Mouse (Mus musculus): ENCODE measurements around the gene Nnat. TPM values are rescaled to one million over a fixed set of nuclear protein-coding genes. Genes with fewer than 3 reads are reported as not detected.

The Nnat gene
- polyA plus RNA-seq, 1 experiment from 2014 or later, result 6,508 TPM

DNA sequence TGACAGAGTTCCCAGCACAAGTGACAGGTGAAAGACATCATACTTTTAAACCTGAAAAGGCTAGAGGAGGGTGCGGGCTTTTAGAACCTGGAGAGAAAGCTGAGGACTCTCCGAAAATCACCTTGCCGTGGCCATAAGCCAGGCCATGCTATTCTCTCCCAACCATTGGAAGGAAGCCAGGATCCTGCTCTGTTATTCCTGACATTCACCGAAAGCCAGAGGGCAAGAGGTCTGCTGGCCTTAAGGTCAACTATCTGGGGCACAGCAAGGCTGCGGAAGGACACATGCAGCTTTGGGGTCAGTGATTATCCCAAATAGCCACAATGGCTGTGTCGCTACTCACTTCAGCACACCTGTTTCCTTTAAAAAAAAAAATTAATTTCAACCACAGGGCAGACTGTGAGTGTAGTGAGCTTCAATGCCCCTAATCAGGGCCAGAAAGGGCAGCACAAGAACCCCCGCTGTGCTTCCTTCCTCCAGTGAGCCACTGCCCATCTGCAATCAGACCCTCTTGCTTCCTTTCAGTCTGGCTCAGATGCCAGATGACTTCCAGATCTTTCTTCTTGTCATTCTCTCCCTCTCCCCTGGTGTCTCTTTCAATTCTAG, 23.3 kb upstream of the Nnat start:
- peaks cover 22% of the 10 kb centered on the region for H3K27me3 ChIP-seq
- 46% methylated on average over 7 of the region's 7 CpGs for WGBS
- no peaks in the 10 kb centered on the region for H3K9me3 ChIP-seq (replicated peaks)
- peak overlapping the region; percentile 80 for H3K27ac ChIP-seq
- peaks cover 58% of the 10 kb centered on the region for H3K4me1 ChIP-seq
- H3K9ac ChIP-seq, result no peak overlapping the region
- H3K4me2 ChIP-seq, result no peak overlapping the region
- H3K4me3 ChIP-seq, result no peak overlapping the region
- H3K36me3 ChIP-seq (ENCODE audit: poor library complexity, severe bottlenecking), result no peaks in the 10 kb centered on the region
- no peak for ATAC-seq

- 0 out of 2 replicates have a peak, but pooled peaks have one; percentile 14 for ATAC-seq
- no peak overlapping the region for H3K4me3 ChIP-seq
- no peaks in the 10 kb centered on the region for H3K36me3 ChIP-seq (ENCODE audit: poor library complexity, severe bottlenecking)
- peaks cover 22% of the 10 kb centered on the region for H3K27me3 ChIP-seq
- no peak overlapping the region for H3K9ac ChIP-seq
- 18% methylated on average over 7 of the region's 7 CpGs for WGBS
- peaks cover 58% of the 10 kb centered on the region for H3K4me1 ChIP-seq
- H3K27ac ChIP-seq, result peak overlapping the region; percentile 80
- no peak overlapping the region for H3K4me2 ChIP-seq
- no peaks in the 10 kb centered on the region for H3K9me3 ChIP-seq (replicated peaks)
These were observed 22.8 kb upstream of the Nnat start for GRCm38 (mm10) chr2:157537118-157537517.

DNA sequence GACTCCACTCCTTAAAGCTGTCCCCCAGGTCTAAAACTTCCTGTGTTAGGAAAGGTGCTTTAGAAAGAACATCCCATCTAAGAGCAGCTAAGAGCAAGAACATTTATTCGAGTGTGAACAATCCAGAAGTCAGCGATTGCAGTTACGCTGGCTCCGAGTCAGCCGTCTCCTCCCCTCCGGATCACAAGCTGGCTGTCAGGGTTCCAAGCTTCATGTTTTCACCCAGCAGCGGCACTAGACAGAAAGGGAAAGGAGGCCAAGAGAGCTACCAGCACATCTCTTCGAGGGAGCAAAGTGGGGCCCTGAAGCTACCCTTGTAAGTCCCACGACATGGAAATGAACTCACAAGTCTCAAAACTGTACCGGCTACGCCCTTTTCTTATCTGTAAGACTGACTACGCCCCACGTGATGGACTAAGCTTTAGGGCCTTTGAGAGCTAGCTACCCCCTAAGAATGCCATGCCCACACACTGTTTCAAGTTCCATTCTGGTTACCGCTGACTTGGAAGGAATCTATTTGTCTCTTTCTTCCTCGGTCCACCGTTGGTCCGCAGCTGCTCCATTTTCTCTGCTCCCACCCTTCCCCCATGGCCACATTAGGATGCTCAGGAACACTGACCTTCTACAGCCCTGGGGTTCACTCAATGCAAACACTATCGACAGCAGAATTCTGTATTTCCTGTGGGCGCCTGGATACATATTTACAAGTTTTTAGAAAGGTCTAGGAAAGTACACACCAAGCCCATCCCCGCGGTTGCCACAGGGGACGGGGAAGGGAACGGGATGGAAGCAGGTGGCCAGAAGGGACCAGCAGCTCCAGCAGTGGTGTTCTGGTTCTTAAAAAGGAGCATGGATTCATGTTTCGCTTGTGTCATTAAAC, 19.6 kb upstream of the Nnat start:
- H3K4me1 ChIP-seq, result peaks cover 76% of the 10 kb centered on the region
- peak overlapping the region; percentile 80 for H3K27ac ChIP-seq
- no peaks in the 10 kb centered on the region for H3K9me3 ChIP-seq (replicated peaks)
- H3K9ac ChIP-seq, result peak overlapping the region; percentile 40
- WGBS, result 22% methylated on average over 24 of the region's 24 CpGs
- H3K36me3 ChIP-seq (ENCODE audit: poor library complexity, severe bottlenecking), result no peaks in the 10 kb centered on the region
- no peak for ATAC-seq
- no peak overlapping the region for H3K4me3 ChIP-seq
- H3K27me3 ChIP-seq, result peaks cover 10% of the 10 kb centered on the region
- peak overlapping the region; percentile 42 for H3K4me2 ChIP-seq

DNA sequence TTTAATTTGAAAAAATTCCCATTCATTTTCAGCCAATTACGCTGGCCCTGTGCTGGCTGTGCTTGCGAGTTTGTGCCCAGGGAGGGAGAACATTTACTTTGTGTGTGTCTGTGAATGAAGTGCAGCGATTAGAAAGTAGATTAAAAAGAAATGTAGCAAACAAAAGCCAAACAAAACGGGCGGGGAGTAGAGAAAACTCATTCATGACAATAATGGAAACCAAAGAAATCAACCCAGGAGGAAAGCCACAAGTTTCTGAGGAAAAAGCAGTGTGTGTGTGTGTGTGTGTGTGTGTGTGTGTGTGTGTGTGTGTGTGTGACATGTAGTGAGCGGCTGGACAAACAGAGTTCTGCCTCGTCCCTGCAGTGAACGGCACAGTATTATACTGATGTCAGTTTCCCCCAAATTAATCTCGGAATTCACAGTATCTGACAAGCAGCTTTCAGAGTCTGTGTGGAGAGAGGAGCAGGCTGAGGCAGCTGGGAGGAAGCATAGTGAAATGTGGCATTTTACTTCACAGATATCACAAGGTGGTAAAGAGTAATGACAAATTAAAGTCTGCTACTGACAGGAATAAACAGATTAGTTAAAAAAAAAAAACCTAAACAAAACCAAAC, 18.8 kb upstream of the Nnat start:
- 5% methylated on average over 9 of the region's 9 CpGs for WGBS
- peak overlapping the region; percentile 40; the same call in 1 of the 2 replicates for H3K9ac ChIP-seq
- peaks cover 83% of the 10 kb centered on the region for H3K4me1 ChIP-seq
- H3K27me3 ChIP-seq, result peaks cover 10% of the 10 kb centered on the region
- peak overlapping the region; percentile 42 for H3K4me2 ChIP-seq
- ATAC-seq, result no peak; the same call in 1 of the 2 replicates
- H3K36me3 ChIP-seq (ENCODE audit: poor library complexity, severe bottlenecking), result no peaks in the 10 kb centered on the region
- H3K27ac ChIP-seq, result peak overlapping the region; percentile 80
- H3K4me3 ChIP-seq, result no peak overlapping the region
- no peaks in the 10 kb centered on the region for H3K9me3 ChIP-seq (replicated peaks)

DNA sequence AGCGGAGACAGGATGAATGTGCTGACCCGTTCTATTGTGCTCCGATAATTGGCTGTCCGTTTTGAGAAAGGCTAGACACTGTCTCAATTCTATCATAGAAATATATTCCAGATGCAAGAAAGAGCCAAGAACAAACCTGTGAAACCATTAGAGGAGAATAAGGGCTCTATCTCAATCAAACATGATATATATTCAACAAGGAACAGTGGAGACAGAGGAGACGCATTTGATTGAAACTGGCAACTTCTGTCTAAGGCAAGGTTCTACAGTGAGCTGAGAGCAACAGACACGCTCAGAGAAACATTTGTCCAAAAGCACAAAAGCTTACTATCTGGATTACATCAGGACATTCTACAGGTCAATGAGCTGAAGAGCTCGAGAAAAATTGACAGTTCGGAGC, 18.2 kb upstream of the Nnat start:
- H3K27me3 ChIP-seq, result peaks cover 10% of the 10 kb centered on the region
- peak overlapping the region; percentile 42 for H3K4me2 ChIP-seq
- H3K36me3 ChIP-seq (ENCODE audit: poor library complexity, severe bottlenecking), result peaks cover 2% of the 10 kb centered on the region
- WGBS, result 17% methylated on average over 8 of the region's 8 CpGs
- peaks cover 84% of the 10 kb centered on the region for H3K4me1 ChIP-seq
- peak overlapping the region; percentile 40; the same call in 1 of the 2 replicates for H3K9ac ChIP-seq
- H3K9me3 ChIP-seq (replicated peaks), result no peaks in the 10 kb centered on the region
- no peak overlapping the region for H3K4me3 ChIP-seq
- peak overlapping the region; percentile 80 for H3K27ac ChIP-seq
- no peak for ATAC-seq

DNA sequence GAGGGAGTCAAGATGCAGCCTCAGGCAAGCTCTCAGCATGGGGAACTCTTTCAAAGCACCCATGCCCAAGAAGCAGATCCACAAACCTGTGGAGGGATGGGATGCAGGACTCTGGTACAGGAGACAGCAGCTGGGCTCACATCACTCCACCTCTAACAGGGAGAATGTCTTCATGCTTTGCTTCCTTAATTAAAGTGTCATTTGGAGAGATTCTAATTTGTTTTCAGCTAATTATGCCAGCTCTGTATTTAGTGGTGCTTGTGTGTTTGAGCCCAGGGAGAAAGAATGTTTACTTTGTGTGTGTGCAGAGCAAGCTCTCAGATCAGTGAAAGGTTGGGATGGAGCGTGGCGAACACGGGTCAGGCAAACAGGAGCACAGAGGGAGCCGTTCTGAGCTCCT, 17.5 kb upstream of the Nnat start:
- Histone ChIP-seq H3K4me3 (no peak overlapping the region), H3K9ac (no peak overlapping the region), H3K36me3 (ENCODE audit: poor library complexity, severe bottlenecking) (peaks cover 10% of the 10 kb centered on the region), H3K27ac (peak overlapping the region; percentile 80), H3K4me2 (peak overlapping the region; percentile 42; the same call in 1 of the 2 replicates), H3K4me1 (peaks cover 82% of the 10 kb centered on the region), H3K9me3 (replicated peaks) (no peaks in the 10 kb centered on the region), H3K27me3 (peaks cover 10% of the 10 kb centered on the region)
- no peak for ATAC-seq
- WGBS, result 15% methylated on average over 4 of the region's 4 CpGs

- H3K4me1 ChIP-seq, result peaks cover 73% of the 10 kb centered on the region
- ATAC-seq, result peak; percentile 48
- no peaks in the 10 kb centered on the region for H3K9me3 ChIP-seq (replicated peaks)
- H3K4me2 ChIP-seq, result peak overlapping the region; percentile 15; the same call in 1 of the 2 replicates
- H3K27me3 ChIP-seq, result no peaks in the 10 kb centered on the region
- H3K36me3 ChIP-seq (ENCODE audit: poor library complexity, severe bottlenecking), result peaks cover 25% of the 10 kb centered on the region
- H3K4me3 ChIP-seq, result no peak overlapping the region
- peak overlapping the region; percentile 1; the same call in 1 of the 2 replicates for H3K9ac ChIP-seq
- peak overlapping the region; percentile 58 for H3K27ac ChIP-seq
- 22% methylated on average over 9 of the region's 9 CpGs for WGBS
These were observed 15.5 kb upstream of the Nnat start for GRCm38 (mm10) chr2:157544333-157544888.

DNA sequence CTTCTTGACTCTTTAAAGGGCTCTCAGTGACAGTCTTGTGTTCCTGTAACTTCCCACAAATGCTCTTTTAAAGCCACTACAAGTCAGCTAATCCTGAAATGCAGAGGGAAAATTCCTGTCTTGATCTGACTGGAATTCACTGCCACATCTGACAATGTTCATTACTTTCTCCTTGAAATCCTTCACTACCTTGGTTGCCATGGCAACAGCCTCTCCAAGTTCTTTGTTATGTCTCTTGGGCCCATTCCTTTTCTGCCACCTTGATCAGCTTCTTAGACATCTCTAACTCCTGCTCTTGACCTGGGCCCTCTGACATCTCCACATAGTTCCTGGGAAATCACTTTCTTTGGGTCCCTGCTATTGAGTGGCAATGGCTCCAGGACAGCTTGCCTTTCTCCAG, 13.2 kb upstream of the Nnat start:
- ATAC-seq, result no peak
- H3K36me3 ChIP-seq (ENCODE audit: poor library complexity, severe bottlenecking), result peaks cover 26% of the 10 kb centered on the region
- no peak overlapping the region for H3K4me3 ChIP-seq
- peaks cover 54% of the 10 kb centered on the region for H3K4me1 ChIP-seq
- no peaks in the 10 kb centered on the region for H3K9me3 ChIP-seq (replicated peaks)
- no peak overlapping the region for H3K4me2 ChIP-seq
- H3K27ac ChIP-seq, result no peak overlapping the region; the same call in 1 of the 2 replicates
- no peak overlapping the region for H3K9ac ChIP-seq
- no peaks in the 10 kb centered on the region for H3K27me3 ChIP-seq

GRCm38 (mm10) chr2:157550292-157550691, 9.6 kb upstream of the Nnat start:
- Histone ChIP-seq H3K27me3 (no peaks in the 10 kb centered on the region), H3K4me3 (no peak overlapping the region), H3K36me3 (ENCODE audit: poor library complexity, severe bottlenecking) (peaks cover 26% of the 10 kb centered on the region), H3K4me2 (no peak overlapping the region), H3K9me3 (replicated peaks) (no peaks in the 10 kb centered on the region), H3K27ac (no peak overlapping the region), H3K9ac (no peak overlapping the region), H3K4me1 (peaks cover 48% of the 10 kb centered on the region)
- ATAC-seq, result no peak
- WGBS, result 95% methylated on average over 4 of the region's 4 CpGs

DNA sequence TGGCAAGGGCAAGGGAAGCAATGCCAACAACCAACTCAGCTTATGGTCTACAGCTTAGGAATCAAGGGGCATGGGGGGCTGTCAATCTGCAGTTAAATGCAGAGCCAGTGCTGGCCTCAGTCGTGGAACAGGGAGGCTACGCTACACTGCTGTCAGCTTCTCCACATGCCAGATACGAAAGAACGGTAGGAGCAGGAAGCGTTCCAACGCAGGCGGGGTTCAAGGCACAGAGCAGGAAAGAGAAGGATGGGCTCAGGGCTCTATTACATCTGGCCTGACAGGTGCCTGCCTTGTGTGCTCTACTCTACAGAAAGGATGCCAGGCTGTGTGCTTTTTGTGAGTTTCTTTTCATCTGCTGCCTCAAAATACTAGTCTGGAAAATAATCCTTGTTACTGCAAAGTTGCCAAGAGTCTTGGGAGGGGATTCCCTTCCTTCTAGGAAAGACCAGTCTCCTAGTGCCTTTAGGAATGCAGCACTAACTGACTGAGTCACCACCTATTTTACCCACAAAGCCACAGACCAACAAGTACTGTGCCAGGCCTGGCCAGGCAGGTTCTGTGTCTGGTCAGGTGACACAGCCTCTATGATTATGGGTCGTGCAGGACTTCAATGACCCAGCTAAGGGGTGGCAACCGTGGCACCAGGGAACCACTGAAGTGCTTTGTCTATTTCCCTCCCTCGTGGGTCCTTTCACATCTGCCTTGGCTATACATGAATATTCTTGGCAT, 7.6 kb upstream of the Nnat start:
- Histone ChIP-seq H3K4me2 (no peak overlapping the region), H3K4me1 (peaks cover 33% of the 10 kb centered on the region; the same call in 1 of the 2 replicates), H3K36me3 (ENCODE audit: poor library complexity, severe bottlenecking) (peaks cover 32% of the 10 kb centered on the region), H3K9ac (no peak overlapping the region), H3K9me3 (replicated peaks) (no peaks in the 10 kb centered on the region), H3K27me3 (no peaks in the 10 kb centered on the region), H3K27ac (peak overlapping the region; percentile 11; the same call in 1 of the 2 replicates), H3K4me3 (no peak overlapping the region)
- WGBS, result 73% methylated on average over 10 of the region's 10 CpGs
- no peak for ATAC-seq

GRCm38 (mm10) chr2:157556074-157556698, 3.7 kb upstream of the Nnat start:
- H3K36me3 ChIP-seq (ENCODE audit: poor library complexity, severe bottlenecking), result peaks cover 50% of the 10 kb centered on the region

More at GRCm38 (mm10) chr2:157556074-157556698, 3.7 kb upstream of the Nnat start:
- H3K27me3 ChIP-seq, result no peaks in the 10 kb centered on the region
- no peak overlapping the region for H3K9ac ChIP-seq
- H3K4me3 ChIP-seq, result no peak overlapping the region
- H3K27ac ChIP-seq, result no peak overlapping the region
- WGBS, result 66% methylated on average over 5 of the region's 5 CpGs
- H3K9me3 ChIP-seq (replicated peaks), result peaks cover 31% of the 10 kb centered on the region
- ATAC-seq, result no peak
- H3K4me1 ChIP-seq, result peaks cover 45% of the 10 kb centered on the region
- H3K4me2 ChIP-seq, result no peak overlapping the region

Data from forebrain, embryonic 13.5 days (tissue).